Mouse (Mus musculus): ENCODE measurements around the gene Gm7849. TPM values are rescaled to one million over a fixed set of nuclear protein-coding genes. Genes with fewer than 3 reads are reported as not detected.
"Not testable (repeated sequence)": the region's sequence is repeated elsewhere in the genome, so short reads cannot be mapped to it uniquely, and the experiment has no call there.

The Gm7849 gene
- total RNA-seq (2022) = not detected

- not testable (repeated sequence) for DNase-seq
These were observed at the start of gene Gm7849 for GRCm38 (mm10) chr8:21456460-21456859. Gm7849 (minus strand) TSS chr8:21456560.

GRCm38 (mm10) chr8:21427111-21427510, 29.2 kb downstream of the Gm7849 start, which contains the start of gene Defa36:
Defa36 (plus strand) TSS chr8:21427411.
- DNase-seq = not testable (repeated sequence)

Other genes with a start within 250 kb of the Gm7849 start
- gene Gm15292, start 206.8 kb downstream of the Gm7849 start, total RNA-seq (2022) = not detected
- not detected for gene Defa27, start 141.0 kb downstream of the Gm7849 start, total RNA-seq (2022)
- not detected for gene Defa29, start 129.5 kb downstream of the Gm7849 start, total RNA-seq (2022)
- gene Defa2, start 78.0 kb downstream of the Gm7849 start, total RNA-seq (2022) = not detected
- not detected for gene Defa33, start 64.7 kb downstream of the Gm7849 start, total RNA-seq (2022)
- gene Defa36, start 29.1 kb downstream of the Gm7849 start, total RNA-seq (2022) = not detected
- gene Defa20, start 52.7 kb upstream of the Gm7849 start, total RNA-seq (2022) = not detected
- gene Defa32, start 72.5 kb upstream of the Gm7849 start, total RNA-seq (2022) = not detected
- not detected for gene Defa37, start 108.8 kb upstream of the Gm7849 start, total RNA-seq (2022)
- gene Defa28, start 126.4 kb upstream of the Gm7849 start, total RNA-seq (2022) = not detected
- not detected for gene Gm7861, start 137.9 kb upstream of the Gm7849 start, total RNA-seq (2022)
- gene Defa26, start 161.6 kb upstream of the Gm7849 start, total RNA-seq (2022) = not detected
- gene Defa17, start 199.2 kb upstream of the Gm7849 start, total RNA-seq (2022) = not detected
- gene Defa34, start 209.2 kb upstream of the Gm7849 start, total RNA-seq (2022) = not detected
- gene AY761184, start 247.1 kb upstream of the Gm7849 start, total RNA-seq (2022) = not detected